Mouse (Mus musculus): Measurements from ENCODE around the gene Cpeb1.

DNA sequence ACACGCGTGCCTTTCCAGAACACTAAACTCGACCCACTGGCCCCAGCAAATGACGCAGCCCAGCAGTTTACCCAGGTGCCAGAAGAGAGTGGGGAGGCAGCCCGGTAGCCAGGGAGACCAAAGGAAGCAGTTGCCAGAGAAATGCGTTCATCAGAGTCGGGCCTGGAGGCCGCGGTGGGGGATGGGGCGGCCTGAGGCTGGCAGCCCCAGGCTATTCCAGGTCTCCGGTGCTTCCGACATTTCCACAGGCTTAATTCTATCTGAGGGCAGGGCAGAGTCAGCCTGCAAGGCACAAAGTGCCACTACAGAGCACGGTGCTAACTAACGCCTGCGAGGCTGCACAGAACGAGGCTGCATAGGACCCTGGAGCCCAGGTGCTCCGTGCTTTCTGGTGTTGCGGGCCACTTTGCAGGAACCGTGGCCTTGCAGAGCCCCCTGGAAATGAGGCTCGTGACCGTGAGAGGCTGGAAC is 2.3 kb downstream of the Cpeb1 start:
- TF ChIP-seq CTCF (IDR thresholded peaks at IDR 0.05; ENCODE audit: low read depth) (no peak), EP300 (IDR thresholded peaks at IDR 0.05; ENCODE audit: low read depth) (no peak)

Data from liver, embryonic 14.5 days (tissue).